Mouse (Mus musculus) brain, embryonic 14.5 days (tissue): Measurements from ENCODE around the gene Gm156.

ENCODE experiments used
- CTCF ChIP-seq: fragments of 200-500 bp; IDR thresholded peaks from 2 replicates; pipeline ENCODE4 v1.5.1; 2012; ENCODE audit warnings: inconsistent platforms, mild to moderate bottlenecking, moderate library complexity, borderline replicate concordance; ENCODE audit not compliant: insufficient read depth, insufficient read length; ENCODE audit errors: extremely low read depth
- POLR2A ChIP-seq: fragments of 200-500 bp; IDR thresholded peaks from 2 replicates; pipeline ENCODE4 v1.6.1; 2012; ENCODE audit warnings: mild to moderate bottlenecking, inconsistent platforms, borderline replicate concordance; ENCODE audit not compliant: poor library complexity, insufficient read depth, insufficient read length, severe bottlenecking; ENCODE audit errors: extremely low read depth

GRCm38 (mm10) chr6:129727237-129727636 is 56.8 kb downstream of the Gm156 start:
- TF ChIP-seq CTCF (no peak), POLR2A (no peak)
